Mouse (Mus musculus): ENCODE results near the gene Tspan17.

GRCm38 (mm10) chr13:54844579-54844978 is 55.4 kb downstream of the Tspan17 start:
- TF ChIP-seq CTCF (IDR thresholded peaks at IDR 0.05; ENCODE audit: control insufficient read depth, insufficient read depth, low read length) (no peak), POLR2A (IDR thresholded peaks at IDR 0.05; ENCODE audit: borderline replicate concordance, control insufficient read depth, low read depth, low read length) (no peak)

Measured in bone marrow, adult 2 months (tissue).